Mouse (Mus musculus): ENCODE results near the gene Frmpd2. TPM values are rescaled to one million over a fixed set of nuclear protein-coding genes. Genes with fewer than 3 reads are reported as not detected.

The Frmpd2 gene
- polyA plus RNA-seq, 1 experiment from 2014 or later: not detected

DNA sequence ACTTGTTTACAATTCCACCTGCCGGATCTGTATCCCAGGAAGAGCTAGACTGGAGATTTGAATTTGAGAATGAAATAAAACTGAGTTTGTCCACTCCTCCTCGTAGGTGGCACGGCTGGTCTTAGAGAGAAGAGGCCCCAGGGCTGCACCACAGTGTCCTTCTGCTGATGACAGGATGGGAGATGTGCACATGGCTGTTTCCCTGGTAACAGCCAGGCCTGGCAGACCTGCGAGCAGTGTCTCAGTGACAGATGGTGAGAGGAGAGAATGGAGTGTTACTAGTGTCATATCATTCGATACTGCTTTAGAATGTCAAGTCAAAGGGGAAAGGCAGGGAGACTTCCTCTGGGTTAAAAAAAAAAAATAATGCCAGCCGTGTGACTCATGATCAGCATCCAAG lies 78.4 kb downstream of the Frmpd2 start:
- 62% methylated on average over 6 of the region's 6 CpGs for WGBS

DNA sequence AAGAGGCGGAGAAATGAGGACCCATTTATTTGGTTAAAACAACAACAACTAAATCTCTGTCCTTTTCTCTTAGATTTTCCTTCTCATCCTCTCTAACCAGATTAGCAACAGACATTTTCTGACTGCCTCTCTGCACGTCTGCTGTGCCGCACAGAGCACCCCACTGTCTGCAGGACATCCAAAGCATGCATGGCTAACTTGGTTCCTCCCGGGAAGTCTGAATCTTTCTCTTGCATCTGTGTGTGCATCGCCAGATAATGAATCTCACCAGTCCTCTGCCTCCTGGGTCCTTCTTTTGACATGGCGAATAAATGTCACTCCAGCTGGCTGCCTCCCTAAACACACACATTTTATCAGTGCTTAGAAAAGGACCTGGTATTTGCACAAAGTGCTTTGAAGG lies 99.2 kb downstream of the Frmpd2 start:
- peaks cover 12% of the 10 kb centered on the region for H3K4me1 ChIP-seq
- H3K4me3 ChIP-seq: no peak overlapping the region
- no peaks in the 10 kb centered on the region for H3K9me3 ChIP-seq (replicated peaks)
- H3K27me3 ChIP-seq: no peaks in the 10 kb centered on the region
- H3K27ac ChIP-seq: no peak overlapping the region
- 26% methylated on average over 6 of the region's 6 CpGs for WGBS
- no peak overlapping the region for H3K4me2 ChIP-seq
- ATAC-seq: 0 out of 2 replicates have a peak, but pooled peaks have one; percentile 45
- H3K9ac ChIP-seq: no peak overlapping the region
- H3K36me3 ChIP-seq (ENCODE audit: poor library complexity, severe bottlenecking): no peaks in the 10 kb centered on the region

More for the DNA sequence above, 78.4 kb downstream of the Frmpd2 start:
- no peak overlapping the region for H3K4me2 ChIP-seq
- H3K27ac ChIP-seq: no peak overlapping the region
- H3K36me3 ChIP-seq (ENCODE audit: poor library complexity, severe bottlenecking): no peaks in the 10 kb centered on the region
- no peak overlapping the region for H3K4me3 ChIP-seq
- no peak overlapping the region for H3K9ac ChIP-seq
- no peaks in the 10 kb centered on the region for H3K9me3 ChIP-seq (replicated peaks)
- peak; percentile 83; the same call in 1 of the 2 replicates for ATAC-seq
- H3K27me3 ChIP-seq: no peaks in the 10 kb centered on the region
- peaks cover 16% of the 10 kb centered on the region; the same call in 1 of the 2 replicates for H3K4me1 ChIP-seq

DNA sequence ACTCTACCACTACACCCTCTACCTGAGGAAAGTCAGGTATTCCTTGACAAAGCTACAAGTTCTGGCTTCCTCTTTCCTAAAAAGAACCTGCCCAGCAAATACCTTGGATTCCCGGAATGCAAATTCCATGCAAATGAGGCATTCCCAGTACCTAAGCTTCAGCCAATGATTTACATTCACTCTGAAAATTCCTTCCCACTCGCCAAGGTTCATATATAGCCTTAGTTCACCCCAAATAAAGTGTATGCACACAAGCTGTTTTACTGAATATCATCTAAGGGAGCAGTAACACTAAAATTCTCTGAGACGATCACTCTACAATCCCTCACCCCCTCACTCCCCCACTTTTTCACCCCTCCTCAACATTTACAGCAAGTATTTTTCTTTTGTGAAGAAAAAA lies 102.1 kb downstream of the Frmpd2 start:
- H3K36me3 ChIP-seq (ENCODE audit: poor library complexity, severe bottlenecking): no peaks in the 10 kb centered on the region
- no peak overlapping the region for H3K27ac ChIP-seq
- no peak overlapping the region for H3K4me2 ChIP-seq
- H3K4me1 ChIP-seq: peaks cover 12% of the 10 kb centered on the region
- H3K9ac ChIP-seq: no peak overlapping the region
- H3K27me3 ChIP-seq: no peaks in the 10 kb centered on the region
- no peak overlapping the region for H3K4me3 ChIP-seq
- no peaks in the 10 kb centered on the region for H3K9me3 ChIP-seq (replicated peaks)
- ATAC-seq: no peak
- WGBS: 71% methylated on average over 3 of the region's 3 CpGs

DNA sequence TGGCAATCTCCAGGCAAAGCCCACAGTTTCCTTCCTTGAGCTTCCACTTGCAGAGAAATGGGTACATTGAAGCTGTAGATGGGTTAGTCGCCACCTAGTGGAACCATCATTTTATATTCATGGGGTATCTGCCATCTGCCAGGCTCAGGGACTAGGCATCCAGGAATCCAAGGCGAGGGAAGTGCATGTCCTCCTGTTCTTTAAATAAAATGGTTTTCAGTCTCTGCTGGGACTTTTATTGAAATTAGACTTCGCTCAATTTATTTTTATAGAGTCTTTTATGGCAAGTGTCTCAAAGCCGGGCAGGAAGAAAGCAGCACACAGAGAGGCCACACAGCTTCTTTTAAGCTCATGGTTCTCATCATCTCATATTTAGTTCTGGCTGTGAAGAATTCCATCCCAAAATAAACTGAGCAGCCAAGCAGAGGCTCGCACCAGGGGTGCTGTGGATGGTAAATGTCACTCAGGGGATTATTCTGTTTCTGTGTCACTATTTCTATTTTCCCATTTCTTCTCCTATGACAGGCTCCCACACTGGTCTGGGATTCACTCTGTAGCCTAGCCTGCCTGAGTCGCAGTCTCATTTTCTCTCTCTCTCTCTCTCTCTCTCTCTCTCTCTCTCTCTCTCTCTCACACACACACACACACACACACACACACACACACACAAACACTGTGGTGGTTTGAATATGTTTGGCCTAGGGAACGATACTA lies 108.4 kb downstream of the Frmpd2 start:
- H3K27ac ChIP-seq: no peak overlapping the region
- H3K27me3 ChIP-seq: no peaks in the 10 kb centered on the region
- no peak for ATAC-seq
- no peaks in the 10 kb centered on the region for H3K36me3 ChIP-seq (ENCODE audit: poor library complexity, severe bottlenecking)
- no peak overlapping the region for H3K4me2 ChIP-seq
- no peaks in the 10 kb centered on the region for H3K4me1 ChIP-seq
- H3K9me3 ChIP-seq (replicated peaks): no peaks in the 10 kb centered on the region; the same call in 1 of the 2 replicates
- no peak overlapping the region for H3K4me3 ChIP-seq
- H3K9ac ChIP-seq: no peak overlapping the region
- 65% methylated on average over 7 of the region's 7 CpGs for WGBS

DNA sequence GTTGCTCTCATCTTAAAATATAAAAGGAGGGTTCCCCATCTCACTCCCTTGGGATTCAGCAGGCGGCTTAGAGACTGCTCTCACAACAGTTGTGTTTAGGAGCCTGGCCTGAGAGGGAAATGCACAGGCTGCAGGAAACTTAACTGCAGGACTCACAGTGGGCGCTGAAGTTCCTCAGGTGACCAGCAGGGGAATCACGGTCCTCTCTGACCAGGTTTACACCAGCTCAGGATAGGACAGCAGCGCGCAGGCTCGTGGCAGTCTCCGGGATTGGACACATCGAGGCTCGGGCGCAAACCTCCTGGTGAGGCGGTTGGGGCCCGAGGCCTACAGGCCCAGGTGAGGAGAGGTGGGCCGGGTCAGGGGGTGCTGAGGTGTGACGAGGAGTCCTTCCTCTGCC lies 117.5 kb downstream of the Frmpd2 start, which contains the start of gene Ptpn20:
Gene Ptpn20 (plus strand): TSS at position 257 of the 400 bp plus-strand sequence.
- Histone ChIP-seq H3K9me3 (replicated peaks) (no peaks in the 10 kb centered on the region), H3K4me3 (no peak within 1 kb of the TSS), H3K4me2 (no peak within 1 kb of the TSS), H3K36me3 (ENCODE audit: poor library complexity, severe bottlenecking) (no peaks in the 10 kb centered on the region), H3K4me1 (no peaks in the 10 kb centered on the region), H3K27ac (no peak within 1 kb of the TSS), H3K27me3 (no peaks in the 10 kb centered on the region), H3K9ac (no peak within 1 kb of the TSS)
- WGBS: 71% methylated on average over 14 of the region's 14 CpGs
- no peak for ATAC-seq

DNA sequence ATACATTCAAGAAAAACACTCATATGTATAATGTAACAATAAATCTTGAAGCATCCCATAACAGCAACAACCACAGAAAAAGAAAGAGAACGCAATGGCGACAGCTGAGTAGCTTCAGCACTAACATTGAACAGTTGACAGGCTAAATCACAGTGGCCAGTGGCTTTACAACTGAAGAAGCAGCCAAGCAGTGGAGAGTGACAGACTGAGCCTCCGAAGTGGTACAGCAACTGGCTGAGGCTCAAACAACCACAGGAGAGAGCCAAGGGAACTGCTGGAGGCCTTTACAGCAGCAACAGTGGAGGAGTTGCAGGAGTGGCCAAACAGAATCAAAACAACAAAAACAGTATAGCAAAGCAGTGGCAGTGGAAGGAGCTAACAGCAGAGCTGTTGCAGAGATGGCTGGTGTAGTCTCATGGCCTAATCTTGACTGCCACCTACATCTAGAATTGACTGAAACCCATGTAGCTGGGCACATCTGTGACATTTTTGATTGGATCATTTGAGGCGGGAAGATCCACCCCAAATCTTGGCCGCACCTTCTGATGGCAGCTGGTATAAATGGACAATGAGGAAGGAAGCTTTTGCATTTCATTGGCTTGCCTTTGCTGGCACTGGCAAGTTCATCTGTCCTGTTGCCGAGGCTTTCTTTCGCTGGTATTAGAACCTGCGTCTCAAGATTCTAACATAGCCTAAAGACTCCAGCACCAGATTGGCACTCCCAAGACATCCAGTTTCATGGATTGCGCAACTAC lies 127.1 kb downstream of the Frmpd2 start:
- no peak overlapping the region for H3K4me3 ChIP-seq
- ATAC-seq: no peak
- no peak overlapping the region for H3K27ac ChIP-seq
- H3K4me2 ChIP-seq: no peak overlapping the region
- 95% methylated on average over 9 of the region's 9 CpGs for WGBS
- no peaks in the 10 kb centered on the region for H3K36me3 ChIP-seq (ENCODE audit: poor library complexity, severe bottlenecking)
- H3K9ac ChIP-seq: no peak overlapping the region
- no peaks in the 10 kb centered on the region for H3K27me3 ChIP-seq
- H3K4me1 ChIP-seq: no peaks in the 10 kb centered on the region
- no peaks in the 10 kb centered on the region for H3K9me3 ChIP-seq (replicated peaks)

DNA sequence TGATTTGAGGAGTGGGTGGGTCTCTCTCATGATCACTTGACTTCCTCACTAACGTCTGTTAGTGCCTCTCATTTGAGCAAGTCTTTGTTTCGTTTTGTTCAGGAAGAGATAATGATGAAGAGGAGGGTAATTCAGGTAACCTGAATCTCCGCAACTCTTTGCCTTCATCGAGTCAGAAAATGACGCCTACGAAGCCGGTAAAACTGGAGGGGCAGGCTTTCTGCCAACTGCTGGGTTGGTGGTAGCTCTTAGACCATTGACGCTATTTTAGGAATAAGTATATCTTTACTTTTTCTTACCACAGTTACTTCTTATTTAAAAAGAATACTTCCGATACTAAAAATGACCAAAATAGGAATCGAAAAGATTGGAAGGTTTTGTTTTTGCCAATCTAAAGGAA lies 135.9 kb downstream of the Frmpd2 start:
- no peak overlapping the region for H3K4me2 ChIP-seq
- H3K4me1 ChIP-seq: no peaks in the 10 kb centered on the region
- H3K27ac ChIP-seq: no peak overlapping the region
- ATAC-seq: no peak
- no peak overlapping the region for H3K4me3 ChIP-seq
- no peak overlapping the region for H3K9ac ChIP-seq
- H3K9me3 ChIP-seq (replicated peaks): peaks cover 4% of the 10 kb centered on the region; the same call in 1 of the 2 replicates
- no peaks in the 10 kb centered on the region for H3K27me3 ChIP-seq
- H3K36me3 ChIP-seq (ENCODE audit: poor library complexity, severe bottlenecking): no peaks in the 10 kb centered on the region
- 89% methylated on average over 10 of the region's 10 CpGs for WGBS

Other genes starting within 250 kb of the Frmpd2 start
- gene Mapk8, start 24.5 kb upstream of the Frmpd2 start, polyA plus RNA-seq (2015; fragmentation: Nextera tagmentation; extraction: Ambion mirVana): 35.8 TPM in 2 replicates
- 0.15 TPM in 1 of 2 replicates, not detected in the other for gene Ptpn20, start 117.5 kb downstream of the Frmpd2 start, polyA plus RNA-seq (2015; fragmentation: Nextera tagmentation; extraction: Ambion mirVana)

All from forebrain, embryonic 13.5 days (tissue).